Mouse (Mus musculus) olfactory bulb, adult 2 months (tissue): Measurements from ENCODE around the gene Fanci.

Experiments
- CTCF ChIP-seq: fragments of 200-500 bp; IDR thresholded peaks from 2 replicates; pipeline ENCODE4 v1.5.1; 2012; ENCODE audit warnings: low read depth, mild to moderate bottlenecking, low read length, moderate library complexity; ENCODE audit not compliant: insufficient read depth
- POLR2A ChIP-seq: fragments of 200-500 bp; IDR thresholded peaks from 2 replicates; pipeline ENCODE4 v1.6.1; 2012; ENCODE audit warnings: mild to moderate bottlenecking, low read depth, low read length, moderate library complexity; ENCODE audit not compliant: insufficient read depth

DNA sequence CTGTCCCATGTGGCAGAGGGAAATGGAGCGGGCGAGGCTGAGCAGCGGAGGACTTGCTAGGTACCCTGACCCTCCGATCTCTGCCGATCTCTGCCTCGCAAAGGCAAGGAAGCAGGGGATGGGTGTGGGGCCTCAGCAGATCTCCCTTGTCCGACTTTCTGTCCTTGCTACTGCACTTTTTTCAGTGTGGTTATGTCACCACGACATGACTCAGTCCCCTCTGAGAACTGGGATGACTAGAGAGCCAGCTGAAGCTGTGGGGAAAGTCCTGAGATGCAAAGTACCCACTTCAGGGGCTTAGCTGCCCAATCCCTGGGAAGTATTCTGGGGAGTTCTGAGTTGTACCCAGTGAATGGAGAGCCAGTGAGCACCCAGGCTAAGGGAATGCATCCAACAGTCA, 4.6 kb upstream of the Fanci start:
- TF ChIP-seq POLR2A (no peak), CTCF (no peak)
